Mouse (Mus musculus): ENCODE results near the gene Cep295. TPM values are rescaled to one million over a fixed set of nuclear protein-coding genes. Genes with fewer than 3 reads are reported as not detected.

Cep295 gene
- 20.7 and 20.8 TPM in 2 replicates for polyA plus RNA-seq (2015; fragmentation: Nextera tagmentation; extraction: Ambion mirVana)

DNA sequence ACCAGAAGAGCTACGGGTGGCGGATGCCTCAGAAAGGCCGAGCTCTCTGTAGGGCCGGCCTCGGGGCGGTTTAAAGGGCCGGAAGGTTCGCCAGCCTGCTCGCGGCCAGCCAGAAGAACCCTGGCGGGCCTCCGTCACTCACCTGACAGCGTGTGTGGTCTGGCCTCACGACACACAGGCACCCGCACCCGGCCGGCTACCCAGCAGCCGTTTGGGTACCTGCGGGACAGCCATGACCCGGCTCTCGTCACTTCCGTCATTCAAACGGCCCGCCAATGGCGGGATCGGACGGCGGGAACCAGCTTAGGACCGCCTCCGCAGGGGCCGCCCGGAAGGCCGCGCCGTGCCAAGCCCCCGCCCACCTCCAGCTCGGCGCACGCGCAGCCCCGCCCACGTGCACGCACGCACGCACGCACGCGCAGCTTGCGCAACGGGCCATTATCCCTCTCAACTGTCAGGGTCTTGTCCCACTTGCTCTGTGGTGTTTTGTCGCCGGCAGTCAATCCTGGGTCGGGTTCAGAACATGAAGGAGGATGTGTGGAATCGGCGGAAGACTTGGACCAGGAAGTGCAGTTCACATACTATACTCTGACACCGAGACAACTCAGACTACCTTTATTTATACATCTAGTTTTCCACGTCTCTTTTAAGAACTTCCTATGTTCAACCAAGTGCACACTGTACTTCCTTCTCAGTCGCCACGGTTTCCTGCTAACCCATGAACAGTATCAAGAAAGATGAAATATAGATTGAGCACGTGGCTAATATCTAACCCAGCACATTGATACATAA, at the start of gene Cep295:
Gene Cep295 (minus strand): TSS at position 305 of the 792 bp plus-strand sequence.
- Histone ChIP-seq H3K4me2 (peak within 1 kb of the TSS; percentile 67), H3K9me3 (no peaks in the 10 kb centered on the region), H3K36me3 (0 out of 2 replicates have a peak, but pooled peaks cover 8% of the 10 kb centered on the region), H3K4me3 (peak within 1 kb of the TSS; percentile 79), H3K9ac (peak within 1 kb of the TSS; percentile 84), H3K27ac (peak within 1 kb of the TSS; percentile 72), H3K27me3 (no peaks in the 10 kb centered on the region; the same call in 1 of the 2 replicates), H3K4me1 (peaks cover 13% of the 10 kb centered on the region)
- WGBS, result 3% methylated on average over 58 of the region's 60 CpGs
- peak; percentile 95 for ATAC-seq (ENCODE audit: insufficient number of reproducible peaks, insufficient read depth, low FRiP score, low TSS enrichment, low read depth)

DNA sequence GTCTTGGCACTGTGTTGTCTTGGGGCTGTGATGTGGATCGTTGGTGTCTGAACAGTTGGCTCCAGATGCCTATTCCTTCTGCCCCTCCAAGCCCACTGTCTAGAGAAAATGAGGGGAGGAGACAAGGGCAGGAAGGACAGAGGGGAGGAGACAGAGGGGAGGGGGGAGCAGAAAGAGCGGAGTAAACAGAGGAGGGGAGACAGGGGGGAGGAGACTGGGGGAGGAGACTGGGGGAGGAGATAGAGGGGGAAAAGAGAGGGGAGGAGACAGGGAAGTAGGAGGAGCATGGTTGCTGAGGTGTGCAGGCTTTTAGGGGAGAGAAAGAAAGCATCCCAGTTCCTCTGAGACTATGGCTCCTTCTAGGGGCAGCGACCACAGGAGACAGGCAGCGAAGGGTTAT, 40.0 kb upstream of the Cep295 start:
- no peaks in the 10 kb centered on the region for H3K4me1 ChIP-seq
- WGBS, result 54% methylated on average over 4 of the region's 4 CpGs
- no peak overlapping the region for H3K9ac ChIP-seq
- H3K4me2 ChIP-seq, result no peak overlapping the region
- H3K27ac ChIP-seq, result no peak overlapping the region
- H3K9me3 ChIP-seq, result no peaks in the 10 kb centered on the region; the same call in 1 of the 2 replicates
- no peak overlapping the region for H3K4me3 ChIP-seq
- no peaks in the 10 kb centered on the region for H3K36me3 ChIP-seq
- ATAC-seq (ENCODE audit: insufficient number of reproducible peaks, insufficient read depth, low FRiP score, low TSS enrichment, low read depth), result no peak
- no peaks in the 10 kb centered on the region for H3K27me3 ChIP-seq

DNA sequence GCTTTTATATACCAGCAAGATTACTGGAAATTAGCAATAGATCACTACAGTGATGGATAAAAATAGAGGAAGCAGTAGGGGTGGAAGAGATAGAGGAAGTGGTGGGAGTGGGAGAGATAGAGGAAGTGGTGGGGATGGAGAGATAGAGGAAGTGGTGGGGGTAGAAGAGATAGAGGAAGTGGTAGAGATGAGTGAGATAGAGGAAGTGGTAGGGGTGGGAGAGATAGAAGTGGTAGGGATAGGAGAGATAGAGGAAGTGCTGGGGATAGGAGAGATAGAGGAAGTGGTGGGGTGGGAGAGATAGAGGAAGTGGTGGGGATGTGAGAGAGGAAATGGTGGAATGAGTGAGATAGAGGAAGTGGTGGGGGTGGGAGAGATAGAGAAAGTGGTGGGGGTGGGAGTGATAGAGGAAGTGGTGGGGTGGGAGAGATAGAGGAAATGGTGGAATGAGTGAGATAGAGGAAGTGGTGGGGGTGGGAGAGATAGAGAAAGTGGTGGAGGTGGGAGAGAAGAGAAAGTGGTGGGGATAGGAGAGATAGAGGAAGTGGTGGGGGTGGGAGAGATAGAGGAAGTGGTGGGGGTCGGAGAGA, 37.9 kb upstream of the Cep295 start:
- H3K9ac ChIP-seq, result no peak overlapping the region
- no peaks in the 10 kb centered on the region for H3K9me3 ChIP-seq
- no peaks in the 10 kb centered on the region for H3K27me3 ChIP-seq
- 89% methylated on average over 1 of the region's 1 CpGs for WGBS
- ATAC-seq (ENCODE audit: insufficient number of reproducible peaks, insufficient read depth, low FRiP score, low TSS enrichment, low read depth), result no peak
- H3K4me1 ChIP-seq, result no peaks in the 10 kb centered on the region
- H3K36me3 ChIP-seq, result no peaks in the 10 kb centered on the region
- H3K4me3 ChIP-seq, result no peak overlapping the region
- no peak overlapping the region for H3K27ac ChIP-seq
- no peak overlapping the region for H3K4me2 ChIP-seq

- WGBS, result 74% methylated on average over 5 of the region's 5 CpGs
- H3K9ac ChIP-seq, result no peak overlapping the region
- no peak for ATAC-seq (ENCODE audit: insufficient number of reproducible peaks, insufficient read depth, low FRiP score, low TSS enrichment, low read depth)
- H3K27ac ChIP-seq, result no peak overlapping the region
- no peaks in the 10 kb centered on the region for H3K27me3 ChIP-seq
- H3K4me3 ChIP-seq, result no peak overlapping the region
- H3K4me2 ChIP-seq, result no peak overlapping the region
- H3K4me1 ChIP-seq, result no peaks in the 10 kb centered on the region
- no peaks in the 10 kb centered on the region for H3K9me3 ChIP-seq
- no peaks in the 10 kb centered on the region for H3K36me3 ChIP-seq
Measured at GRCm38 (mm10) chr9:15387075-15387643, 29.6 kb upstream of the Cep295 start.

GRCm38 (mm10) chr9:15384266-15384665, 26.7 kb upstream of the Cep295 start:
- Histone ChIP-seq H3K36me3 (no peaks in the 10 kb centered on the region), H3K4me3 (no peak overlapping the region), H3K4me2 (no peak overlapping the region), H3K27ac (no peak overlapping the region), H3K4me1 (no peaks in the 10 kb centered on the region), H3K9ac (no peak overlapping the region), H3K9me3 (no peaks in the 10 kb centered on the region), H3K27me3 (no peaks in the 10 kb centered on the region)
- ATAC-seq (ENCODE audit: insufficient number of reproducible peaks, insufficient read depth, low FRiP score, low TSS enrichment, low read depth), result no peak
- 68% methylated on average over 5 of the region's 5 CpGs for WGBS

GRCm38 (mm10) chr9:15366260-15366659, 8.7 kb upstream of the Cep295 start:
- no peak overlapping the region for H3K27ac ChIP-seq
- no peak for ATAC-seq (ENCODE audit: insufficient number of reproducible peaks, insufficient read depth, low FRiP score, low TSS enrichment, low read depth)
- no peaks in the 10 kb centered on the region for H3K4me1 ChIP-seq
- H3K36me3 ChIP-seq, result no peaks in the 10 kb centered on the region
- no peaks in the 10 kb centered on the region for H3K27me3 ChIP-seq
- H3K9ac ChIP-seq, result no peak overlapping the region
- no peak overlapping the region for H3K4me3 ChIP-seq
- 47% methylated on average over 2 of the region's 2 CpGs for WGBS
- H3K9me3 ChIP-seq, result no peaks in the 10 kb centered on the region
- no peak overlapping the region for H3K4me2 ChIP-seq

- ATAC-seq (ENCODE audit: insufficient number of reproducible peaks, insufficient read depth, low FRiP score, low TSS enrichment, low read depth), result no peak
- H3K9me3 ChIP-seq, result no peaks in the 10 kb centered on the region
- H3K27me3 ChIP-seq, result no peaks in the 10 kb centered on the region
- H3K36me3 ChIP-seq, result no peaks in the 10 kb centered on the region
- no peak overlapping the region for H3K9ac ChIP-seq
- no peak overlapping the region for H3K27ac ChIP-seq
- no peaks in the 10 kb centered on the region for H3K4me1 ChIP-seq
- H3K4me3 ChIP-seq, result no peak overlapping the region
- WGBS, result 93% methylated on average over 1 of the region's 1 CpGs
- no peak overlapping the region for H3K4me2 ChIP-seq
Measured at GRCm38 (mm10) chr9:15365856-15366255, 8.3 kb upstream of the Cep295 start.

- no peaks in the 10 kb centered on the region for H3K36me3 ChIP-seq
- no peaks in the 10 kb centered on the region for H3K27me3 ChIP-seq
- no peak overlapping the region for H3K9ac ChIP-seq
- H3K9me3 ChIP-seq, result no peaks in the 10 kb centered on the region
- no peak overlapping the region for H3K27ac ChIP-seq
- H3K4me2 ChIP-seq, result no peak overlapping the region
- no peak for ATAC-seq (ENCODE audit: insufficient number of reproducible peaks, insufficient read depth, low FRiP score, low TSS enrichment, low read depth)
- 72% methylated on average over 1 of the region's 1 CpGs for WGBS
- no peak overlapping the region for H3K4me3 ChIP-seq
- H3K4me1 ChIP-seq, result no peaks in the 10 kb centered on the region
Measured at GRCm38 (mm10) chr9:15364843-15365242, 7.3 kb upstream of the Cep295 start.

- H3K4me3 ChIP-seq, result peak overlapping the region; percentile 79
- H3K27me3 ChIP-seq, result no peaks in the 10 kb centered on the region; the same call in 1 of the 2 replicates
- peaks cover 15% of the 10 kb centered on the region for H3K36me3 ChIP-seq
- H3K9me3 ChIP-seq, result no peaks in the 10 kb centered on the region
- peak overlapping the region; percentile 68 for H3K27ac ChIP-seq
- peak overlapping the region; percentile 84 for H3K9ac ChIP-seq
- H3K4me2 ChIP-seq, result peak overlapping the region; percentile 67
- H3K4me1 ChIP-seq, result peaks cover 13% of the 10 kb centered on the region
- WGBS, result 1% methylated on average over 9 of the region's 9 CpGs
- peak; percentile 30; the same call in 1 of the 2 replicates for ATAC-seq (ENCODE audit: insufficient number of reproducible peaks, insufficient read depth, low FRiP score, low TSS enrichment, low read depth)
Measured at GRCm38 (mm10) chr9:15356916-15357483, 588 bp downstream of the Cep295 start.

GRCm38 (mm10) chr9:15349925-15350324, 7.7 kb downstream of the Cep295 start:
- Histone ChIP-seq H3K9me3 (no peaks in the 10 kb centered on the region), H3K36me3 (peaks cover 63% of the 10 kb centered on the region), H3K4me1 (no peaks in the 10 kb centered on the region), H3K4me3 (no peak overlapping the region), H3K9ac (no peak overlapping the region), H3K4me2 (no peak overlapping the region), H3K27me3 (no peaks in the 10 kb centered on the region), H3K27ac (no peak overlapping the region)
- WGBS, result 54% methylated on average over 2 of the region's 2 CpGs
- ATAC-seq (ENCODE audit: insufficient number of reproducible peaks, insufficient read depth, low FRiP score, low TSS enrichment, low read depth), result no peak

DNA sequence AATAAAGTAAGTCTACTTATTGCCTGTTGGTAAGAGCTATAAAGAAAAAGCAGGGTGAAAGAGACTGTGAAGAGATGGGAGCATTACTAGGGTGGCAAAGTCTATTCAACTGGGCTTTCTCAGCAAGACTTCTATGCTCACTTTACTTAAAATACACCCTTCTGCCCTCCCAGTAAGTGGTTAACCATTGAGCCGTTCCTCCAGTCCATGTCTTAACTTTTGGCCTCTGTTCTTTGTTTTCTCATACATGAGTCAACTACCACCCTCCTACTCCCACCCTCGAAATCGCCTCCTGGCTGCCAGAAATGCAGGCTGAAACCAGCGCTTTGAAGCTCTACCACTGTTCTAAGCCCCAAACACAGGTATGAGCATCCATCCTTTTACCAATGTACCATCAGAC, 19.8 kb downstream of the Cep295 start:
- Histone ChIP-seq H3K4me3 (no peak overlapping the region), H3K4me2 (no peak overlapping the region), H3K36me3 (peaks cover 81% of the 10 kb centered on the region), H3K27me3 (no peaks in the 10 kb centered on the region), H3K4me1 (no peaks in the 10 kb centered on the region), H3K9ac (no peak overlapping the region), H3K27ac (no peak overlapping the region), H3K9me3 (no peaks in the 10 kb centered on the region)
- WGBS, result 95% methylated on average over 4 of the region's 4 CpGs
- ATAC-seq (ENCODE audit: insufficient number of reproducible peaks, insufficient read depth, low FRiP score, low TSS enrichment, low read depth), result no peak

Data from embryonic facial prominence, embryonic 13.5 days (tissue).